Mouse (Mus musculus): ENCODE data around the gene Zfp526. TPM values are rescaled to one million over a fixed set of nuclear protein-coding genes. Genes with fewer than 3 reads are reported as not detected.

Zfp526 gene
- polyA plus RNA-seq, 1 experiment from 2014 or later: 2.2 TPM

DNA sequence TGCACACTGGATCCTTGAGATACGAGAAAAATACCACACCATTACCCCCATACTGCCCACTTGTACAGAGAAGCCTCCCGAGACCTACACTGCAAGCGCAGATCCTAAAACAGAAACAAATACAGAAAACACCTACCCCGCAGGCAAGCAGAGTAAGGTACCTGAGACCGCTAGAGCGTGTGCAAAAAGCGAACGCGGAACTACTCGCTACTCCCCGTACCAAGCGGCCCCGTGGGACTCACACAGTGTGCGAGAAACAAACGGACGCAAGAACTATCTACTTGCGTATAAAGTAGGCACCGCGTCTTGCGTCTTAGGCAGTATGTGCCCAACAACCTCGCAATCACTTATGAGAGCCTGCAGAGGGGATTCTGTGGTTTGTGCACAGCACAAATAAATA is 39.4 kb upstream of the Zfp526 start:
- Histone ChIP-seq H3K4me1 (ENCODE audit: control insufficient read depth, insufficient read depth, low read length) (peaks cover 13% of the 10 kb centered on the region), H3K36me3 (ENCODE audit: control insufficient read depth, insufficient read depth) (no peaks in the 10 kb centered on the region), H3K4me2 (ENCODE audit: low read depth, low read length) (peak overlapping the region; percentile 36), H3K9ac (ENCODE audit: low read length) (no peak overlapping the region), H3K27ac (ENCODE audit: low read length) (no peak overlapping the region), H3K4me3 (ENCODE audit: low read length) (peak overlapping the region; percentile 13; the same call in 1 of the 2 replicates), H3K9me3 (replicated peaks; ENCODE audit: control insufficient read depth, low read length) (no peaks in the 10 kb centered on the region), H3K27me3 (ENCODE audit: control insufficient read depth, insufficient read depth, low read length) (peaks cover 65% of the 10 kb centered on the region)
- no peak for ATAC-seq (replicated peaks; ENCODE audit: extremely low read depth, insufficient read depth, low FRiP score)
- 7% methylated on average over 21 of the region's 21 CpGs for WGBS

DNA sequence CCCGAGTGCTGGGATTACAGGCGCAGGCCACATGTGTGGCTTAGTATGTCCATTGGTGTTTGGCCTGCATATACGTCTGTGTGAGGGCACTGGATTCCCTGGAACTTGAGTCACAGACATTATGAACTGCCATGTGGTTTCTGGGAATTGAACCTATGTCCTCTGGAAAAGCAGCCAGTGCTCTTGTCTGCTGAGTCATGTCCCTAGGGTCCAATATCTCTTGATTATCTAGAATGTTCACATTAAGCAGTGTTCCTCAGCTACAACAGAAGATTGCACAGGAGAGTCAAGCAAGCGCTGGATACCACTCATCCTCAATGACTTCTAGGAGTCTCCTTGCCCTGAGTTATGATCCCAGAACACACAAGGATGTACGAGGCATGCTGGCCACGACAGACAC is 37.1 kb upstream of the Zfp526 start:
- Histone ChIP-seq H3K36me3 (ENCODE audit: control insufficient read depth, insufficient read depth) (no peaks in the 10 kb centered on the region), H3K9ac (ENCODE audit: low read length) (no peak overlapping the region), H3K4me3 (ENCODE audit: low read length) (no peak overlapping the region), H3K4me2 (ENCODE audit: low read depth, low read length) (no peak overlapping the region), H3K4me1 (ENCODE audit: control insufficient read depth, insufficient read depth, low read length) (peaks cover 5% of the 10 kb centered on the region), H3K27ac (ENCODE audit: low read length) (no peak overlapping the region), H3K9me3 (replicated peaks; ENCODE audit: control insufficient read depth, low read length) (no peaks in the 10 kb centered on the region), H3K27me3 (ENCODE audit: control insufficient read depth, insufficient read depth, low read length) (peaks cover 48% of the 10 kb centered on the region)
- ATAC-seq (replicated peaks; ENCODE audit: extremely low read depth, insufficient read depth, low FRiP score): no peak
- WGBS: 69% methylated on average over 6 of the region's 6 CpGs

DNA sequence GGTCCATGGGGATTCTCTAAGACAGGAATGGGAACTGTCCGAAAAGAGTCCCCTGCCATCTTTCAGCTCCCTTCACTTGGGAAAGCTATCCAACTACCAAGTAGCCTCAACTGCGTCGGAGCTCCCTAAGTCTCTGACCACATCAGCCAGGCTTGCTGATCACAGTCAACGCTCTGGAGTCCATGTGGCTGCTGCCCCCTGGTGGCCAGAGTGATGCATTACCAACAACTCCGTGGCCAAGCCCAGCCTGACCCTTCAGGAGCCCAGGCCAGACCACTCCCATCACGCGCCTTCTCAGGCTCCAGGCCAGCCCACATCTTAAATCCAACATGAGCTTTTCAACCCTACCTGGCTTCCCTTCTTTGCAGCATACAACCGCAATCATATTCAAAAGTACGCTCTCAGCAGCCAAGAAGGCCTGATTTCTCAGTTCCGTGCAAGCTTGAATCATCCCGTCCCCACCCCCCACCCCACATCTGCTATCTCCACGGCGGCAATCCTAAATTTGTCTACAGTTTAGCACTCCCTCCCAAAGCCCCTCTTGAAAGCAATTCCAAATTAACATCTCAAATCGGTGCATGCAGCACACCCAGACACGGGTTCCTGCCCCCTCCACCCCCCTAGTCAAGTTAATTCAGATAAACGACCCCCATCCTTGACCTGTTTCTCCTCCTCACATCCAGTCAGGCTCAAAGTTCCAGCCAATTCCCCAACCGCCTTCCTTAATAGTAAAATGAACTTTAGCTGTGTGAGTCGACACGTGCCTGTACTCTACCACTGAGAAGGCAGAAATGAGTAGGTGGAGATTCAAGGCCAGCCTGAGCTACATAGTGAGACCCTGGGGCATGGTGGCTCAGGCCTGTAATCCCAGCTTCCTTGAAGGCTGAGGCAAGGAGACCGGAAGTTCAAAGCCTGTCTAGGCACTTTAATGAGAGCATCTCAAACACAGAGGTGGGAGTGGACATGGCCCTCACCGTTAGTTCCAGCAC is 33.3 kb upstream of the Zfp526 start:
- no peak overlapping the region for H3K9ac ChIP-seq (ENCODE audit: low read length)
- ATAC-seq (replicated peaks; ENCODE audit: extremely low read depth, insufficient read depth, low FRiP score): peak; percentile 67; the same call in 1 of the 2 replicates
- no peaks in the 10 kb centered on the region for H3K4me1 ChIP-seq (ENCODE audit: control insufficient read depth, insufficient read depth, low read length)
- no peak overlapping the region for H3K27ac ChIP-seq (ENCODE audit: low read length)
- no peak overlapping the region for H3K4me3 ChIP-seq (ENCODE audit: low read length)
- 24% methylated on average over 21 of the region's 21 CpGs for WGBS
- H3K36me3 ChIP-seq (ENCODE audit: control insufficient read depth, insufficient read depth): no peaks in the 10 kb centered on the region
- no peak overlapping the region for H3K4me2 ChIP-seq (ENCODE audit: low read depth, low read length)
- H3K27me3 ChIP-seq (ENCODE audit: control insufficient read depth, insufficient read depth, low read length): peaks cover 10% of the 10 kb centered on the region
- H3K9me3 ChIP-seq (replicated peaks; ENCODE audit: control insufficient read depth, low read length): no peaks in the 10 kb centered on the region

- Histone ChIP-seq H3K27ac (ENCODE audit: low read length) (no peak overlapping the region), H3K4me1 (ENCODE audit: control insufficient read depth, insufficient read depth, low read length) (no peaks in the 10 kb centered on the region), H3K4me2 (ENCODE audit: low read depth, low read length) (no peak overlapping the region), H3K9ac (ENCODE audit: low read length) (no peak overlapping the region), H3K4me3 (ENCODE audit: low read length) (no peak overlapping the region), H3K27me3 (ENCODE audit: control insufficient read depth, insufficient read depth, low read length) (peaks cover 2% of the 10 kb centered on the region; the same call in 1 of the 2 replicates), H3K36me3 (ENCODE audit: control insufficient read depth, insufficient read depth) (no peaks in the 10 kb centered on the region), H3K9me3 (replicated peaks; ENCODE audit: control insufficient read depth, low read length) (no peaks in the 10 kb centered on the region)
- 77% methylated on average over 11 of the region's 11 CpGs for WGBS
- ATAC-seq (replicated peaks; ENCODE audit: extremely low read depth, insufficient read depth, low FRiP score): no peak
These were observed 30.4 kb upstream of the Zfp526 start for GRCm38 (mm10) chr7:25190806-25191205.

DNA sequence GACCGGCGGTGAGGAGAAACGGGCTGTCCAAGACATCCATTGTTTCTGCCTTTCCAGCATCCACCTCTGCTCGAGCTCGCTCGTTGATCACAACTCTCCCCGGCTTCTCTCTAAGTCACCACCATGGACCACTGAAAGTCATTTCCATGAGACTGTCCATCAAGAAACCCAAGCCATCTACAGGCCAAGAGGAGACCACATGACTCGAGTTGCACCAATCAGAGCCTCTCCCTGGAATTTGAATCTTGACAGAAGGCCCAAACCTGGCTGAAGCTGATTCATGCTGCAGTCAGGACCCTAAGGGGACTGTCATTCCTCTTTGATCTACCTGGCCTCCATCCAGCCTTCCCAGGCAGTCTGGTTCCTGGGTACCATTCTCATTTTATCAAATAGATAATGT is 29.1 kb upstream of the Zfp526 start:
- Histone ChIP-seq H3K36me3 (ENCODE audit: control insufficient read depth, insufficient read depth) (no peaks in the 10 kb centered on the region), H3K4me2 (ENCODE audit: low read depth, low read length) (no peak overlapping the region), H3K4me1 (ENCODE audit: control insufficient read depth, insufficient read depth, low read length) (no peaks in the 10 kb centered on the region), H3K27me3 (ENCODE audit: control insufficient read depth, insufficient read depth, low read length) (peaks cover 2% of the 10 kb centered on the region; the same call in 1 of the 2 replicates), H3K9me3 (replicated peaks; ENCODE audit: control insufficient read depth, low read length) (no peaks in the 10 kb centered on the region), H3K4me3 (ENCODE audit: low read length) (no peak overlapping the region), H3K9ac (ENCODE audit: low read length) (no peak overlapping the region), H3K27ac (ENCODE audit: low read length) (no peak overlapping the region)
- no peak for ATAC-seq (replicated peaks; ENCODE audit: extremely low read depth, insufficient read depth, low FRiP score)
- 71% methylated on average over 8 of the region's 8 CpGs for WGBS

- H3K4me2 ChIP-seq (ENCODE audit: low read depth, low read length): no peak overlapping the region
- WGBS: 74% methylated on average over 3 of the region's 3 CpGs
- peaks cover 7% of the 10 kb centered on the region; the same call in 1 of the 2 replicates for H3K4me1 ChIP-seq (ENCODE audit: control insufficient read depth, insufficient read depth, low read length)
- no peak overlapping the region for H3K27ac ChIP-seq (ENCODE audit: low read length)
- no peak overlapping the region for H3K9ac ChIP-seq (ENCODE audit: low read length)
- no peaks in the 10 kb centered on the region for H3K36me3 ChIP-seq (ENCODE audit: control insufficient read depth, insufficient read depth)
- H3K9me3 ChIP-seq (replicated peaks; ENCODE audit: control insufficient read depth, low read length): peaks cover 4% of the 10 kb centered on the region
- H3K27me3 ChIP-seq (ENCODE audit: control insufficient read depth, insufficient read depth, low read length): no peaks in the 10 kb centered on the region; the same call in 1 of the 2 replicates
- H3K4me3 ChIP-seq (ENCODE audit: low read length): no peak overlapping the region
- ATAC-seq (replicated peaks; ENCODE audit: extremely low read depth, insufficient read depth, low FRiP score): no peak
These were observed 26.1 kb upstream of the Zfp526 start for GRCm38 (mm10) chr7:25195148-25195547.

- no peak for ATAC-seq (replicated peaks; ENCODE audit: extremely low read depth, insufficient read depth, low FRiP score)
- Histone ChIP-seq H3K27ac (ENCODE audit: low read length) (no peak overlapping the region), H3K27me3 (ENCODE audit: control insufficient read depth, insufficient read depth, low read length) (no peaks in the 10 kb centered on the region; the same call in 1 of the 2 replicates), H3K36me3 (ENCODE audit: control insufficient read depth, insufficient read depth) (no peaks in the 10 kb centered on the region), H3K4me3 (ENCODE audit: low read length) (no peak overlapping the region), H3K4me1 (ENCODE audit: control insufficient read depth, insufficient read depth, low read length) (peaks cover 7% of the 10 kb centered on the region; the same call in 1 of the 2 replicates), H3K4me2 (ENCODE audit: low read depth, low read length) (no peak overlapping the region), H3K9me3 (replicated peaks; ENCODE audit: control insufficient read depth, low read length) (peaks cover 4% of the 10 kb centered on the region), H3K9ac (ENCODE audit: low read length) (no peak overlapping the region)
- 81% methylated on average over 9 of the region's 9 CpGs for WGBS
These were observed 25.1 kb upstream of the Zfp526 start for GRCm38 (mm10) chr7:25196107-25196506.

DNA sequence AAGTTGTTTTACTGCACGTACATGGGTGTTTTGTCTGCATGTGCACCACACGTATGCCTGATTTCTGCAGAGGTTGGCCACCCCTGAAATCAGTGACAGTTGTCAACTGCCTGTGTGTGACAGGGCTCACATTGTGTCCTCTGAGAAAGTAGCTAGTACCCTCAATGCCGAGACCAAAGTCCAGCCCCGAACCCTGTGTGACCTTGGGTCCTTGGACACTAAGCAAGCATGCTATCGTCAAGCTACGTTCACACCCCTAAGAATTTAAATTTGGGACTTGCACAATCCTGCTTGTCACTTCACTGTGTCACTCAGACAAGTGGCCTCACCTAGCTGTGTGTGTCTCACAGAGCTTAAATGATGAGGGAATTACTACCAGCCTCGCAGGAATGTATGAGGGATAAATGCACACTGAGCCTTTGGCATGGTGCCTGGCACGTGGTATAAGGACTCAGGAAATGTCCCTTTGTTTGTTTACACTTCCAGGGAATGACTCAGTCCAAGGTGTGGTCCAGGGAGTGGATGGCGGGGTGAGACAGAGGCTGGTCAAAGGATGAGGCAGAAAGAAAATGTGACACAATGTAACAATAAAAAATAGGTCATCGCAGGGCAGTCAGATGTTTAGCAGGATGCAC is 23.7 kb upstream of the Zfp526 start:
- 38% methylated on average over 10 of the region's 10 CpGs for WGBS
- peaks cover 7% of the 10 kb centered on the region; the same call in 1 of the 2 replicates for H3K4me1 ChIP-seq (ENCODE audit: control insufficient read depth, insufficient read depth, low read length)
- H3K27me3 ChIP-seq (ENCODE audit: control insufficient read depth, insufficient read depth, low read length): no peaks in the 10 kb centered on the region; the same call in 1 of the 2 replicates
- H3K27ac ChIP-seq (ENCODE audit: low read length): no peak overlapping the region
- no peaks in the 10 kb centered on the region; the same call in 1 of the 2 replicates for H3K36me3 ChIP-seq (ENCODE audit: control insufficient read depth, insufficient read depth)
- peak; percentile 58 for ATAC-seq (replicated peaks; ENCODE audit: extremely low read depth, insufficient read depth, low FRiP score)
- H3K9ac ChIP-seq (ENCODE audit: low read length): no peak overlapping the region
- H3K4me2 ChIP-seq (ENCODE audit: low read depth, low read length): no peak overlapping the region
- H3K4me3 ChIP-seq (ENCODE audit: low read length): no peak overlapping the region
- peaks cover 4% of the 10 kb centered on the region for H3K9me3 ChIP-seq (replicated peaks; ENCODE audit: control insufficient read depth, low read length)

- no peak overlapping the region for H3K9ac ChIP-seq (ENCODE audit: low read length)
- no peak overlapping the region for H3K27ac ChIP-seq (ENCODE audit: low read length)
- no peaks in the 10 kb centered on the region for H3K27me3 ChIP-seq (ENCODE audit: control insufficient read depth, insufficient read depth, low read length)
- H3K36me3 ChIP-seq (ENCODE audit: control insufficient read depth, insufficient read depth): peaks cover 4% of the 10 kb centered on the region
- ATAC-seq (replicated peaks; ENCODE audit: extremely low read depth, insufficient read depth, low FRiP score): no peak
- H3K4me2 ChIP-seq (ENCODE audit: low read depth, low read length): no peak overlapping the region
- H3K9me3 ChIP-seq (replicated peaks; ENCODE audit: control insufficient read depth, low read length): peaks cover 4% of the 10 kb centered on the region
- H3K4me1 ChIP-seq (ENCODE audit: control insufficient read depth, insufficient read depth, low read length): peaks cover 8% of the 10 kb centered on the region
- WGBS: 90% methylated on average over 20 of the region's 20 CpGs
- H3K4me3 ChIP-seq (ENCODE audit: low read length): no peak overlapping the region
These were observed 17.6 kb upstream of the Zfp526 start for GRCm38 (mm10) chr7:25203624-25204023.
